ENCODE assay signal across 10 mouse cellular contexts in the genomic region with DNA sequence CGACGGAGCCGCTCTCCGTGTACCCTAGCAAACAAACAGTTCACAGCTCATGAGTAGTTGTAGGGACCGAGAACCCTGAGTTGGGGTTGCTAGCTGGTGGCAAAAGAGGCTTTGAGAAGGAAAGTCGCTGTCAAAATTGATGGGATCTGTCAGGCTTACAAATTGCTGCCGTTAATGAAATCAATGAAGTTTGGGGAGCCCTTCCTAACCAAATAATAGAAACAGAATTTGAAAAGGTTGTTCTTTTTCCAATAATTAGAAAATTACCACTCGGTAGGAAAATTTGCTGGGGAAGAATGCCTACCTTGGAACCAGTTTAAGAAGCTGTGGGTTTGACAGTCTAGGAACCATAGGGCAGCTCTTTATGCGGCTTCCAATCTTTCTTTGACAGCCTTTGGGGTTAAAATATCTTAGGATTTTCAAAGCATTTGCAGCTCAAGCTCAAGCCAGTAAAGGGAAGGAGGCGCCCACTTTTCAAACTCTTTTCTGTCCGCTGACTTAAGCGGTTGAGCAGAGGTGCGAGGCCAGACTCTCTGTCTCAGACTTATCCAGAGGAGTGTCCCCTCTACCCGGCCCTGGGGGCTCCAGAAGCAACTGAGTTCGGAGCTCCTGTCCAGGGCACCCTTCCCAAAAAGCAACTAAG. TPM values are rescaled to one million over a fixed set of nuclear protein-coding genes. Genes with fewer than 3 reads are reported as not detected.
A peak's percentile ranks its signal among the peaks of the same experiment; 100 is the strongest.
DNase-seq lines count a peak whose midpoint lies in the region; ATAC-seq and TF ChIP-seq lines count a peak whose summit lies in the region.
"Had no signal": no experiment of that assay in that cellular context is flagged by ENCODE, and none has a peak within 500 bp of the region (broad histone marks: within the 10 kb centered on the region; RNA-seq: fewer than 3 reads in every experiment).

No protein-coding gene starts in this region.

- peaks cover 28% of the 10 kb centered on the region for H3K27me3 ChIP-seq in kidney, adult 2 months (replicated peaks; ENCODE audit: control insufficient read depth, insufficient read depth, low read length)
- peaks cover 80% of the 10 kb centered on the region for H3K27me3 ChIP-seq in embryonic facial prominence, embryonic 12.5 days
- H3K27me3 ChIP-seq in hindbrain, embryonic 14.5 days (ENCODE audit: control insufficient read depth, insufficient read depth, low read length), result peaks cover 89% of the 10 kb centered on the region
- peaks cover 93% of the 10 kb centered on the region for H3K27me3 ChIP-seq in midbrain, embryonic 13.5 days

- 9% methylated on average over 15 of the region's 15 CpGs for WGBS in kidney, adult 2 months
- WGBS in embryonic facial prominence, embryonic 12.5 days, result 2% methylated on average over 15 of the region's 15 CpGs
- 2% methylated on average over 15 of the region's 15 CpGs for WGBS in hindbrain, embryonic 14.5 days
- WGBS in midbrain, embryonic 13.5 days, result under 1% methylated on average over 15 of the region's 15 CpGs

- no peak for ATAC-seq in embryonic facial prominence, embryonic 12.5 days (ENCODE audit: insufficient number of reproducible peaks, insufficient read depth, low FRiP score, low TSS enrichment)
- no peak for ATAC-seq in hindbrain, embryonic 14.5 days (ENCODE audit: low FRiP score)
- ATAC-seq in midbrain, embryonic 13.5 days, result no peak

- H3K9me3 ChIP-seq in embryonic facial prominence, embryonic 12.5 days, result no peaks in the 10 kb centered on the region
- H3K9me3 ChIP-seq in hindbrain, embryonic 14.5 days (ENCODE audit: control insufficient read depth, low read length), result no peaks in the 10 kb centered on the region
- no peaks in the 10 kb centered on the region for H3K9me3 ChIP-seq in midbrain, embryonic 13.5 days

- no peak overlapping the region for H3K27ac ChIP-seq in kidney, adult 2 months (ENCODE audit: insufficient read depth, low read depth, low read length)
- H3K27ac ChIP-seq in embryonic facial prominence, embryonic 12.5 days, result no peak overlapping the region
- peak overlapping the region; percentile 76 for H3K27ac ChIP-seq in hindbrain, embryonic 14.5 days
- H3K27ac ChIP-seq in midbrain, embryonic 13.5 days, result peak overlapping the region; percentile 40

- TF ChIP-seq CTCF in kidney, adult 2 months (conservative IDR thresholded peaks at IDR 0.05; ENCODE audit: insufficient read depth, insufficient read length, low read depth, low read length), result no peak

- H3K36me3 ChIP-seq in kidney, adult 2 months (ENCODE audit: control insufficient read depth, insufficient read depth, low read length), result no peaks in the 10 kb centered on the region
- no peaks in the 10 kb centered on the region for H3K36me3 ChIP-seq in embryonic facial prominence, embryonic 12.5 days
- no peaks in the 10 kb centered on the region for H3K36me3 ChIP-seq in hindbrain, embryonic 14.5 days (replicated peaks; ENCODE audit: control insufficient read depth, insufficient read depth)
- H3K36me3 ChIP-seq in midbrain, embryonic 13.5 days, result no peaks in the 10 kb centered on the region

- no peak overlapping the region for H3K4me3 ChIP-seq in kidney, adult 2 months (ENCODE audit: insufficient read depth, low read depth, low read length)
- peak overlapping the region; percentile 15; the same call in 1 of the 2 replicates for H3K4me3 ChIP-seq in embryonic facial prominence, embryonic 12.5 days
- peak overlapping the region; percentile 33 for H3K4me3 ChIP-seq in hindbrain, embryonic 14.5 days (replicated peaks; ENCODE audit: low read length)
- H3K4me3 ChIP-seq in midbrain, embryonic 13.5 days (replicated peaks), result peak overlapping the region; percentile 28
- H3K4me3 ChIP-seq: myocyte had no signal

- no peaks in the 10 kb centered on the region for H3K4me1 ChIP-seq in kidney, adult 2 months (ENCODE audit: control insufficient read depth, insufficient read depth, low read length)
- peaks cover 9% of the 10 kb centered on the region; the same call in 1 of the 2 replicates for H3K4me1 ChIP-seq in embryonic facial prominence, embryonic 12.5 days
- H3K4me1 ChIP-seq in hindbrain, embryonic 14.5 days (replicated peaks; ENCODE audit: control insufficient read depth, insufficient read depth, low read length), result peaks cover 5% of the 10 kb centered on the region; the same call in 1 of the 2 replicates
- H3K4me1 ChIP-seq in midbrain, embryonic 13.5 days (replicated peaks), result peaks cover 12% of the 10 kb centered on the region

- TF ChIP-seq POLR2A in kidney, adult 2 months (IDR thresholded peaks at IDR 0.05; ENCODE audit: low read depth, low read length), result no peak

- no peak overlapping the region for H3K4me2 ChIP-seq in embryonic facial prominence, embryonic 12.5 days (replicated peaks)
- peak overlapping the region; percentile 26 for H3K4me2 ChIP-seq in hindbrain, embryonic 14.5 days (replicated peaks)
- no peak overlapping the region for H3K4me2 ChIP-seq in midbrain, embryonic 13.5 days (replicated peaks)

- DNase-seq in kidney, adult 2 months, result peak; percentile 11
- DNase-seq in kidney, postnatal 36 days, result no peak
- peak; percentile 38 for DNase-seq in hindbrain, embryonic 14.5 days (ENCODE audit: low spot score)
- DNase-seq in adrenal gland, postnatal 36 days, result no peak
- no peak for DNase-seq in adrenal gland, postnatal 25 days
- DNase-seq in spleen, adult 18-20 months, result no peak
- DNase-seq: cerebellum, postnatal 36 days had no signal

- no peak overlapping the region for H3K9ac ChIP-seq in embryonic facial prominence, embryonic 12.5 days
- peak overlapping the region; percentile 54 for H3K9ac ChIP-seq in hindbrain, embryonic 14.5 days
- 0 out of 2 replicates have a peak overlapping the region, but pooled peaks have one; percentile 28 for H3K9ac ChIP-seq in midbrain, embryonic 13.5 days (replicated peaks)

RNA-seq across cellular contexts. Expression of gene Evx2, which starts 1.2 kb away (rescaled TPM):
- not detected in 2 replicates for polyA plus RNA-seq in kidney, adult 2 months (2012; rRNA removed)
- 0.06 TPM in 1 of 2 replicates, not detected in the other for polyA plus RNA-seq in embryonic facial prominence, embryonic 12.5 days (2016; fragmentation: Nextera tagmentation; extraction: Ambion mirVana)
- 1.3 and 1.4 TPM in 2 replicates for polyA plus RNA-seq in hindbrain, embryonic 14.5 days (2014; fragmentation: Nextera tagmentation; extraction: Ambion mirVana)
- polyA plus RNA-seq in midbrain, embryonic 13.5 days (2015; fragmentation: Nextera tagmentation; extraction: Ambion mirVana), result 0.62 and 0.89 TPM in 2 replicates
- not detected for total RNA-seq in adrenal gland, postnatal 36 days (2021)
- total RNA-seq in adrenal gland, postnatal 25 days (2021), result not detected in 2 replicates
- polyA plus RNA-seq: myocyte had no signal

RNA-seq across cellular contexts. Expression of gene Hoxd13, which starts 10.0 kb away (rescaled TPM):
- polyA plus RNA-seq in kidney, adult 2 months (2012; rRNA removed), result not detected in 2 replicates
- polyA plus RNA-seq in embryonic facial prominence, embryonic 12.5 days (2016; fragmentation: Nextera tagmentation; extraction: Ambion mirVana), result not detected in 2 replicates
- 0.08 TPM in 1 of 2 replicates, not detected in the other for polyA plus RNA-seq in hindbrain, embryonic 14.5 days (2014; fragmentation: Nextera tagmentation; extraction: Ambion mirVana)
- not detected in 2 replicates for polyA plus RNA-seq in midbrain, embryonic 13.5 days (2015; fragmentation: Nextera tagmentation; extraction: Ambion mirVana)
- not detected for total RNA-seq in adrenal gland, postnatal 36 days (2021)
- total RNA-seq in adrenal gland, postnatal 25 days (2021), result not detected in 2 replicates
- polyA plus RNA-seq: myocyte had no signal

RNA-seq across cellular contexts. Expression of gene Hoxd12, which starts 16.7 kb away (rescaled TPM):
- polyA plus RNA-seq in kidney, adult 2 months (2012; rRNA removed), result not detected in 2 replicates
- 0.11 TPM in 1 of 2 replicates, not detected in the other for polyA plus RNA-seq in embryonic facial prominence, embryonic 12.5 days (2016; fragmentation: Nextera tagmentation; extraction: Ambion mirVana)
- not detected in 2 replicates for polyA plus RNA-seq in hindbrain, embryonic 14.5 days (2014; fragmentation: Nextera tagmentation; extraction: Ambion mirVana)
- not detected in 2 replicates for polyA plus RNA-seq in midbrain, embryonic 13.5 days (2015; fragmentation: Nextera tagmentation; extraction: Ambion mirVana)
- total RNA-seq in adrenal gland, postnatal 36 days (2021), result not detected
- not detected in 2 replicates for total RNA-seq in adrenal gland, postnatal 25 days (2021)
- polyA plus RNA-seq: myocyte had no signal

RNA-seq across cellular contexts. Expression of gene Hoxd11, which starts 21.2 kb away (rescaled TPM):
- polyA plus RNA-seq in kidney, adult 2 months (2012; rRNA removed), result 2.1 and 2.8 TPM in 2 replicates
- not detected in 2 replicates for polyA plus RNA-seq in embryonic facial prominence, embryonic 12.5 days (2016; fragmentation: Nextera tagmentation; extraction: Ambion mirVana)
- not detected in 2 replicates for polyA plus RNA-seq in hindbrain, embryonic 14.5 days (2014; fragmentation: Nextera tagmentation; extraction: Ambion mirVana)
- polyA plus RNA-seq in midbrain, embryonic 13.5 days (2015; fragmentation: Nextera tagmentation; extraction: Ambion mirVana), result not detected in 2 replicates
- total RNA-seq in adrenal gland, postnatal 36 days (2021), result not detected
- total RNA-seq in adrenal gland, postnatal 25 days (2021), result not detected in 2 replicates
- polyA plus RNA-seq: myocyte had no signal

RNA-seq across cellular contexts. Expression of gene Hoxd10, which starts 33.6 kb away (rescaled TPM):
- 7.6 and 7.9 TPM in 2 replicates for polyA plus RNA-seq in kidney, adult 2 months (2012; rRNA removed)
- not detected in 2 replicates for polyA plus RNA-seq in embryonic facial prominence, embryonic 12.5 days (2016; fragmentation: Nextera tagmentation; extraction: Ambion mirVana)
- not detected in 2 replicates for polyA plus RNA-seq in hindbrain, embryonic 14.5 days (2014; fragmentation: Nextera tagmentation; extraction: Ambion mirVana)
- not detected in 2 replicates for polyA plus RNA-seq in midbrain, embryonic 13.5 days (2015; fragmentation: Nextera tagmentation; extraction: Ambion mirVana)
- total RNA-seq in adrenal gland, postnatal 36 days (2021), result not detected
- not detected in 2 replicates for total RNA-seq in adrenal gland, postnatal 25 days (2021)
- polyA plus RNA-seq: myocyte had no signal

Comparison
In these comparisons a context has a peak if more than half of its experiments do, and no peak if none do; other contexts are left out.
1. DNase-seq: peak in kidney, adult 2 months (single experiment) and hindbrain, embryonic 14.5 days (single experiment); none in kidney, postnatal 36 days (0 of 2), adrenal gland, postnatal 36 days (0 of 2), adrenal gland, postnatal 25 days (single experiment) and spleen, adult 18-20 months (0 of 2).
2. H3K27ac ChIP-seq: peak in hindbrain, embryonic 14.5 days (single experiment) and midbrain, embryonic 13.5 days (single experiment); none in kidney, adult 2 months (single experiment) and embryonic facial prominence, embryonic 12.5 days (single experiment).